17 mouse cellular contexts compared by ENCODE assay signal in genomic region chr12:4029064-4029463, GRCm38 (mm10). TPM values are rescaled to one million over a fixed set of nuclear protein-coding genes. Genes with fewer than 3 reads are reported as not detected.
DNase-seq lines count a peak whose midpoint lies in the region; ATAC-seq and TF ChIP-seq lines count a peak whose summit lies in the region.
"Had no signal": no experiment of that assay in that cellular context is flagged by ENCODE, and none has a peak within 500 bp of the region (broad histone marks: within the 10 kb centered on the region; RNA-seq: fewer than 3 reads in every experiment).

No protein-coding gene starts in this region.

- intact Hi-C loops in heart, postnatal 25 days (cut with DNase I), result no loop called here

- no peak for ATAC-seq in heart, postnatal 0 days (ENCODE audit: insufficient read depth, low read depth)
- peak; percentile 87 for ATAC-seq in common myeloid progenitor, adult 5-6 weeks (replicated peaks; ENCODE audit: low read depth, poor library complexity, severe bottlenecking)
- ATAC-seq in megakaryocyte, adult 5-6 weeks (ENCODE audit: poor library complexity, severe bottlenecking), result peak; percentile 47; the same call in 1 of the 2 replicates
- ATAC-seq: forebrain, embryonic 15.5 days; hindbrain, postnatal 0 days had no signal

- WGBS in cerebellum, adult 2 months, result 69% methylated on average over 4 of the region's 4 CpGs
- WGBS in heart, postnatal 0 days, result 49% methylated on average over 4 of the region's 4 CpGs
- 87% methylated on average over 4 of the region's 4 CpGs for WGBS in forebrain, embryonic 10.5 days

- no peaks in the 10 kb centered on the region for H3K9me3 ChIP-seq in heart, postnatal 0 days (replicated peaks; ENCODE audit: control insufficient read depth, low read length)
- H3K9me3 ChIP-seq in forebrain, embryonic 10.5 days, result no peaks in the 10 kb centered on the region
- H3K9me3 ChIP-seq: embryonic facial prominence, embryonic 15.5 days; forebrain, embryonic 15.5 days; hindbrain, embryonic 13.5 days had no signal

- no peak overlapping the region for H3K4me2 ChIP-seq in heart, postnatal 0 days (ENCODE audit: low read depth, low read length)
- H3K4me2 ChIP-seq: embryonic facial prominence, embryonic 15.5 days; forebrain, embryonic 15.5 days; heart, embryonic 11.5 days; hindbrain, embryonic 13.5 days had no signal

- H3K4me1 ChIP-seq in cerebellum, adult 2 months (ENCODE audit: control insufficient read depth, insufficient read depth, low read length), result peaks cover 16% of the 10 kb centered on the region
- H3K4me1 ChIP-seq in heart, postnatal 0 days (ENCODE audit: control insufficient read depth, insufficient read depth), result peaks cover 19% of the 10 kb centered on the region
- H3K4me1 ChIP-seq in forebrain, embryonic 10.5 days, result no peaks in the 10 kb centered on the region
- H3K4me1 ChIP-seq: embryonic facial prominence, embryonic 15.5 days; forebrain, embryonic 15.5 days had no signal

- DNase-seq in cerebellum, adult 2 months, result no peak
- DNase-seq in cerebellum, postnatal 4 days (ENCODE audit: low spot score in 2 of 2), result no peak
- no peak for DNase-seq in heart, postnatal 0 days (ENCODE audit: low spot score)
- DNase-seq in heart, postnatal 25 days (ENCODE audit: low spot score), result no peak
- DNase-seq in forebrain, embryonic 10.5 days (ENCODE audit: extremely low spot score, low spot score), result no peak
- DNase-seq in embryo, embryonic 10 days (ENCODE audit: low spot score), result no peak
- DNase-seq: cerebellum, postnatal 14 days; embryo, embryonic 11 days; kidney, adult 11 months had no signal

- no peaks in the 10 kb centered on the region for H3K36me3 ChIP-seq in heart, postnatal 0 days (replicated peaks; ENCODE audit: control insufficient read depth, insufficient read depth, low read length)
- no peaks in the 10 kb centered on the region for H3K36me3 ChIP-seq in forebrain, embryonic 10.5 days (replicated peaks)
- H3K36me3 ChIP-seq: embryonic facial prominence, embryonic 15.5 days; forebrain, embryonic 15.5 days had no signal

- no peak overlapping the region for H3K9ac ChIP-seq in heart, postnatal 0 days (replicated peaks; ENCODE audit: low read depth, low read length)
- H3K9ac ChIP-seq: embryonic facial prominence, embryonic 15.5 days; forebrain, embryonic 15.5 days; hindbrain, embryonic 13.5 days had no signal

- TF ChIP-seq EP300 in heart, postnatal 0 days (IDR thresholded peaks at IDR 0.05; ENCODE audit: low read depth), result no peak

- no peak for TF ChIP-seq CTCF in cerebellum, adult 2 months (IDR thresholded peaks at IDR 0.05; ENCODE audit: borderline replicate concordance, insufficient read depth, low read depth, low read length)
- no peak for TF ChIP-seq CTCF in heart, postnatal 0 days (IDR thresholded peaks at IDR 0.05; ENCODE audit: low read depth)

- peak overlapping the region; percentile 70; the same call in 1 of the 2 replicates for H3K27ac ChIP-seq in cerebellum, adult 2 months (ENCODE audit: insufficient read depth, low read length)
- 0 out of 2 replicates have a peak overlapping the region, but pooled peaks have one; percentile 35 for H3K27ac ChIP-seq in heart, postnatal 0 days (ENCODE audit: low read depth)
- H3K27ac ChIP-seq in forebrain, embryonic 10.5 days, result no peak overlapping the region
- H3K27ac ChIP-seq: embryonic facial prominence, embryonic 15.5 days; forebrain, embryonic 15.5 days; hindbrain, embryonic 13.5 days; hindbrain, postnatal 0 days had no signal

- no peak for TF ChIP-seq POLR2A in cerebellum, adult 2 months (IDR thresholded peaks at IDR 0.05; ENCODE audit: borderline replicate concordance, insufficient read depth, low read length)

- no peaks in the 10 kb centered on the region for H3K27me3 ChIP-seq in cerebellum, adult 2 months (ENCODE audit: control insufficient read depth, insufficient read depth, low read length)
- no peaks in the 10 kb centered on the region for H3K27me3 ChIP-seq in heart, postnatal 0 days (ENCODE audit: control insufficient read depth, insufficient read depth, low read length)
- no peaks in the 10 kb centered on the region for H3K27me3 ChIP-seq in forebrain, embryonic 10.5 days (ENCODE audit: poor library complexity, severe bottlenecking)
- H3K27me3 ChIP-seq: embryonic facial prominence, embryonic 15.5 days; forebrain, embryonic 15.5 days; hindbrain, embryonic 13.5 days had no signal

- H3K4me3 ChIP-seq in cerebellum, adult 2 months (replicated peaks; ENCODE audit: insufficient read depth, low read depth, low read length), result no peak overlapping the region
- no peak overlapping the region for H3K4me3 ChIP-seq in heart, postnatal 0 days (ENCODE audit: low read depth, low read length)
- H3K4me3 ChIP-seq in forebrain, embryonic 10.5 days, result no peak overlapping the region
- H3K4me3 ChIP-seq: embryonic facial prominence, embryonic 15.5 days; erythroblast, embryonic 14.5 days; forebrain, embryonic 15.5 days; hindbrain, embryonic 13.5 days had no signal

RNA-seq across cellular contexts. Expression of gene Efr3b, which starts 9.7 kb away (rescaled TPM):
- polyA plus RNA-seq in cerebellum, adult 2 months (2012; rRNA removed), result 83.0 and 83.8 TPM in 2 replicates
- total RNA-seq in heart, postnatal 0 days (2014; rRNA removed; ENCODE audit: low replicate concordance), result 6.8 TPM in 2 replicates
- 1.6 TPM in 2 replicates for polyA plus RNA-seq in heart, postnatal 0 days (2015; fragmentation: Nextera tagmentation; extraction: Ambion mirVana)
- total RNA-seq in heart, postnatal 25 days (2021), result 1 to 10 TPM; 7.3 to 7.9 TPM
- total RNA-seq in common myeloid progenitor, adult 5-6 weeks (2017), result 1.3 and 1.4 TPM in 2 replicates
- total RNA-seq in megakaryocyte, adult 5-6 weeks (2015), result 0.09 and 0.30 TPM in 2 replicates
- 0.04 TPM in 2 replicates for total RNA-seq in megakaryocyte, adult 5-6 weeks (2017)
- polyA plus RNA-seq in forebrain, embryonic 10.5 days (2016; fragmentation: Nextera tagmentation; extraction: Ambion mirVana), result 7.7 and 8.7 TPM in 2 replicates
- polyA plus RNA-seq: erythroblast, embryonic 14.5 days had no signal

RNA-seq across cellular contexts. Expression of gene Dnajc27, which starts 53.3 kb away (rescaled TPM):
- 93.5 and 95.1 TPM in 2 replicates for polyA plus RNA-seq in cerebellum, adult 2 months (2012; rRNA removed)
- 12.6 and 15.9 TPM in 2 replicates for total RNA-seq in heart, postnatal 0 days (2014; rRNA removed; ENCODE audit: low replicate concordance)
- 3.4 and 3.6 TPM in 2 replicates for polyA plus RNA-seq in heart, postnatal 0 days (2015; fragmentation: Nextera tagmentation; extraction: Ambion mirVana)
- 1 to 10 TPM; 7.2 TPM for total RNA-seq in heart, postnatal 25 days (2021)
- total RNA-seq in common myeloid progenitor, adult 5-6 weeks (2017), result 8.5 and 9.2 TPM in 2 replicates
- total RNA-seq in megakaryocyte, adult 5-6 weeks (2015), result 1.5 and 2.1 TPM in 2 replicates
- total RNA-seq in megakaryocyte, adult 5-6 weeks (2017), result 2.1 and 4.3 TPM in 2 replicates
- 11.8 and 12.1 TPM in 2 replicates for polyA plus RNA-seq in forebrain, embryonic 10.5 days (2016; fragmentation: Nextera tagmentation; extraction: Ambion mirVana)
